Mouse (Mus musculus): ENCODE results near the gene Nsun5.

The Nsun5 gene

GRCm38 (mm10) chr5:135373601-135374000, 3.8 kb downstream of the Nsun5 start:
- no peak for DNase-seq (ENCODE audit: low spot score in 2 of 2)

GRCm38 (mm10) chr5:135375167-135375566, 5.4 kb downstream of the Nsun5 start:
- peak in 1 of 2 experiments; percentile 60 for DNase-seq (ENCODE audit: low spot score in 2 of 2)

- no peak for DNase-seq (ENCODE audit: low spot score in 2 of 2)
Measured at GRCm38 (mm10) chr5:135376341-135376740, 6.6 kb downstream of the Nsun5 start.

GRCm38 (mm10) chr5:135380681-135381080, 10.9 kb downstream of the Nsun5 start:
- no peak for DNase-seq (ENCODE audit: low spot score in 2 of 2)

GRCm38 (mm10) chr5:135381356-135381925, 11.7 kb downstream of the Nsun5 start:
- no peak for DNase-seq (ENCODE audit: low spot score in 2 of 2)

- no peak for DNase-seq (ENCODE audit: low spot score in 2 of 2)
Measured at GRCm38 (mm10) chr5:135382746-135383145, 13.0 kb downstream of the Nsun5 start.

GRCm38 (mm10) chr5:135383771-135384170, 14.0 kb downstream of the Nsun5 start:
- no peak for DNase-seq (ENCODE audit: low spot score in 2 of 2)

GRCm38 (mm10) chr5:135394004-135394823, 24.5 kb downstream of the Nsun5 start, which contains the start of gene Pom121:
TSS of gene Pom121 (minus strand) at chr5:135394546.
- peak; percentile 90 to 91 for DNase-seq (ENCODE audit: low spot score in 2 of 2)

- DNase-seq (ENCODE audit: low spot score in 2 of 2) = peak in 1 of 2 experiments; percentile 68
Measured at GRCm38 (mm10) chr5:135395826-135396225, 26.1 kb downstream of the Nsun5 start.

GRCm38 (mm10) chr5:135399382-135399781, 29.6 kb downstream of the Nsun5 start:
- no peak for DNase-seq (ENCODE audit: low spot score in 2 of 2)

GRCm38 (mm10) chr5:135400244-135400643, 30.5 kb downstream of the Nsun5 start:
- DNase-seq (ENCODE audit: low spot score in 2 of 2) = peak; percentile 74 to 87

GRCm38 (mm10) chr5:135404623-135405022, 34.9 kb downstream of the Nsun5 start:
- DNase-seq (ENCODE audit: low spot score in 2 of 2) = peak; percentile 88 to 94

- DNase-seq (ENCODE audit: low spot score in 2 of 2) = no peak
Measured at GRCm38 (mm10) chr5:135405437-135405836, 35.7 kb downstream of the Nsun5 start.

GRCm38 (mm10) chr5:135408114-135408513, 38.4 kb downstream of the Nsun5 start:
- DNase-seq (ENCODE audit: low spot score in 2 of 2) = no peak

- no peak for DNase-seq (ENCODE audit: low spot score in 2 of 2)
Measured at GRCm38 (mm10) chr5:135410266-135410665, 40.5 kb downstream of the Nsun5 start.
